Mouse (Mus musculus) hematopoietic stem cell, adult 5-6 weeks (primary cell): ENCODE measurements around the gene Klrk1. TPM values are rescaled to one million over a fixed set of nuclear protein-coding genes. Genes with fewer than 3 reads are reported as not detected.
A peak's percentile ranks its signal among the peaks of the same experiment; 100 is the strongest.
"Not testable (repeated sequence)": the region's sequence is repeated elsewhere in the genome, so short reads cannot be mapped to it uniquely, and the experiment has no call there.

Experiments
- ATAC-seq, 2 experiments: fragments of 125-278 bp in 1 of 2; replicated peaks in 1 of 2; 2 replicates each; pipeline ENCODE4 v1.8.0; 2016 to 2017; ENCODE audit warnings: inconsistent platforms in 2 of 2, mild to moderate bottlenecking in 2 of 2, moderate number of reproducible peaks in 2 of 2, low read depth in 1 of 2, moderate TSS enrichment in 1 of 2; ENCODE audit not compliant: low FRiP score in 2 of 2, poor library complexity in 2 of 2, severe bottlenecking in 2 of 2, insufficient read depth in 1 of 2, low TSS enrichment in 1 of 2
- total RNA-seq: library from RNA; stranded (forward); fragments of 172-1452, 232-1000 nt; gene quantifications from 2 replicates; pipeline ENCODE4 v1.2.3, GENCODE M21; 2017

Klrk1 gene
- 5.2 and 7.7 TPM in 2 replicates for total RNA-seq

- ATAC-seq, result no peak
Measured at GRCm38 (mm10) chr6:129623735-129624134, at the start of gene Klrk1. TSS of gene Klrk1 (minus strand) at chr6:129623864.

GRCm38 (mm10) chr6:129661301-129661700 lies 37.6 kb upstream of the Klrk1 start:
- not testable (repeated sequence) for ATAC-seq

DNA sequence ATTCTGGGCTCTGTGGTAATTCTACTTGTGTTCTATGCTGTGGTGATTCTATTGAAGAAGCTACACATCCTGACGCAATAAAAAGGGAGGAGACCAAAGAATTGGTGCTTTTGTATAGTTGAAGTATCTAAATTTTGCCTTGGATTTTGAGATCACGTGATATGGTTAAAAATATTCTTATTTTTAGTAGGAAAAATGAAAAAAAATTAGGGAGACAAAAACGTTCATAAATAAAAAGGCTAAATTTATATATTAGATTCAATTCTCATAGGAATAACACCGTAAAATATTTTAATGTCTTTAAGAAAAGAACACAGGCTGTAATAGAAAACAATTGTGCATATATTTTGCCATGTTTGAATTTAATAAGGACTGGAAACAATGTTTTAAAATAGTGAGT lies 36.9 kb upstream of the Klrk1 start, which contains the start of gene Klrc2:
Gene Klrc2 (minus strand): TSS at position 101 of the 400 bp plus-strand sequence.
- not testable (repeated sequence) for ATAC-seq

GRCm38 (mm10) chr6:129644054-129644453 lies 20.4 kb upstream of the Klrk1 start:
- ATAC-seq, result not testable (repeated sequence)

DNA sequence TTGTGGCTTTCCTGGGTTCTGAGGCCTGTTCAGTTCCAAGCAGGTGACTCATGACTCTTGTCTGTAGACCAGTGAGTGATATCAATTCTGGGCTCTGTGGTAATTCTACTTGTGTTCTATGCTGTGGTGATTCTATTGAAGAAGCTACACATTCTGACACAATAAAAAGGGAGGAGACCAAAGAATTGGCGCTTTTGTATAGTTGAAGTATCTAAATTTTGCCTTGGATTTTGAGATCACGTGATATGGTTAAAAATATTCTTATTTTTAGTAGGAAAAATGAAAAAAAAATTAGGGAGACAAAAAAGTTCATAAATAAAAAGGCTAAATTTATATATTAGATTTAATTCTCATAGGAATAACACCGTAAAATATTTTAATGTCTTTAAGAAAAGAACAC lies 19.6 kb upstream of the Klrk1 start, which contains the start of gene Klrc3:
Gene Klrc3 (minus strand): TSS at position 101 of the 400 bp plus-strand sequence.
- ATAC-seq, result not testable (repeated sequence)

GRCm38 (mm10) chr6:129631046-129631445 lies 7.4 kb upstream of the Klrk1 start:
- not testable (repeated sequence) for ATAC-seq

GRCm38 (mm10) chr6:129608372-129608771 lies 15.3 kb downstream of the Klrk1 start:
- peak; percentile 94 to 97 for ATAC-seq

DNA sequence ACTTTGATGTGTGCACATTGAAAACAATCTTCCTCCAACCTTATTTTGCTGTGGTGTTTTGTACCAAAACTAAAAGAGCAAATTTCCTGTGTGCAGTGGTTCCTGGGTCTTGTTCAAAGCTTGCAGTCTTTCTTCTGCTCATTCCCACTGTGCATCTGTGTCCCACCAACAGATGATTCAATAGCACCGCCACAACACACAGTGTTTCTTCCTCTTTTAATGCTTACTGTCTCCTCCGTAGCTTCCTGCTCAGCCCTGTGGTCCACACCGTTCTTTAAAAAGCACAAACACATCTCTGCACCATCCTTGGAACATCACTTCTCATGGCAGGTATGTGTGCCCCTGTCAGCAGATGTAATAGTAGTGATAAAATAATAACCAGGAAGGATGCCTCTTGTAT lies 32.2 kb downstream of the Klrk1 start, which contains the start of gene Klrd1:
Gene Klrd1 (plus strand): TSS at position 275 of the 400 bp plus-strand sequence.
- peak; percentile 94 to 99 for ATAC-seq

- no peak for ATAC-seq
Measured at GRCm38 (mm10) chr6:129583014-129583413, 40.6 kb downstream of the Klrk1 start.

DNA sequence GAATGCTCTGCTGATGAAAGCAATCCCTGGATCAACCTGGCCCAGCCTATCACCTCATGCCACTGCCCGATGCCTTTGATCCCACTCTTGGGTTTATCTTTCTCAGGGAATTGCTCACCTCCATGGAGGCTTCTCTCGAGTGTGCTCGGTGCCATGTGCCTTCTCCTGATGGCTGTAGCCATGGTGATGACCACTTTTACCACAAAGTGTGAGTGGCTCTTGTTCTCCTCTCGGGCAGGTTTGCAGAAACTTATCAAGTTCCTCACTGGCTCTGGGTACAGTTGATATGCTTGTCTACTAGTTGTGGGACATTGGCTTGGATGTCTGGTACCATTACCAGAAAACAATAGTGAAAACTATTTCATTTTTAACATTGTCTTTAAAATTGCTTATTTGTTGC lies 41.8 kb downstream of the Klrk1 start:
- peak; percentile 71 to 84 for ATAC-seq

- peak; percentile 63 to 78; a peak in 3 of 4 replicates for ATAC-seq
Measured at GRCm38 (mm10) chr6:129581274-129581673, 42.4 kb downstream of the Klrk1 start.

DNA sequence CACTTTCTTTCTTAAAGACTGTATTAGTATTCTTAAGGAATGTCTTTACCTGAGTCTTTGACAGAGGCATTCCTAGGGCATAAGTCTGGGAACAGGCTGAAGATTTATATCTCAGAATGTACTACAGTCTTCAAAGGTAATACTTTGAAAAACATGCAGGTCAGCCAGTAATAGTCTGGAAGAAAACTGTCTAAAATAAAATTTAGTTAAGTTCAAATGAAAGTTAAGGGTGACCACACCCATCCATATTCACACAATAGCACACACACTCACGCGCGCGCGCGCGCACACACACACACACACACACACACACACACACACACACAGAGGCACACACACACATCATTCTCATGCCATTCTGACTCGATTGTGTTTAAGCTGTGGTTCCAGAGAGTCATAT lies 46.1 kb downstream of the Klrk1 start, which contains the start of gene Klre1:
Gene Klre1 (plus strand): TSS at position 301 of the 400 bp plus-strand sequence.
- no peak for ATAC-seq

GRCm38 (mm10) chr6:129575315-129575714 lies 48.3 kb downstream of the Klrk1 start:
- peak; percentile 69 to 72; a peak in 3 of 4 replicates for ATAC-seq

DNA sequence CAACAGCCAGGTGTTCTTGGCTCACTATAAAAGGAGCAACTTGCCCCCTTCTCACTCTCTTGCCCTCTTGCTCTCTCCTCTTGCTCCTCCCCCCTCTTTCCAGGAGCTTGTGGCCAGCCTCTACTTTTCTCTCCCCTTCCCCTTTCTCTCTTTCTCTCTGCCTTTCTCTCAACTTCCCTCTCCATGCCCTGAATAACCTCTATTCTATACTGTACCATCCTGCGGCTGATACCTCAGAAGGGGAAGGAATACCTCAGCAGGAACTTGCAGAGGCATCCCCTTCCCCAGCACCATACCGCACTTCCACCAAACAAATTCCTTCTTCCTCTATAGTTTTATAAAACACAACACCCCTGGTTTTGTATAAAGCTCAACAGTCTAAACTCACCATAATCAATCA lies 58.4 kb downstream of the Klrk1 start:
- peak; percentile 32 to 64; a peak in 2 of 4 replicates for ATAC-seq

Other genes with a start within 250 kb of the Klrk1 start
- 0.25 TPM in 1 of 2 replicates, not detected in the other for gene Clec12b, start 238.0 kb downstream of the Klrk1 start, total RNA-seq
- gene Clec1b, start 226.6 kb downstream of the Klrk1 start, total RNA-seq, result 1.6 and 6.3 TPM in 2 replicates
- gene Clec9a, start 215.0 kb downstream of the Klrk1 start, total RNA-seq, result 0.50 and 1.0 TPM in 2 replicates
- gene Clec1a, start 171.9 kb downstream of the Klrk1 start, total RNA-seq, result 9.8 and 12.4 TPM in 2 replicates
- 0.55 and 6.5 TPM in 2 replicates for gene Olr1, start 116.7 kb downstream of the Klrk1 start, total RNA-seq
- gene Tmem52b, start 111.3 kb downstream of the Klrk1 start, total RNA-seq, result not detected in 2 replicates
- 147 and 152 TPM in 2 replicates for gene Gabarapl1, start 90.7 kb downstream of the Klrk1 start, total RNA-seq
- 0.31 TPM in 1 of 2 replicates, not detected in the other for gene Klre1, start 46.0 kb downstream of the Klrk1 start, total RNA-seq
- gene Klrd1, start 32.1 kb downstream of the Klrk1 start, total RNA-seq, result 2.4 and 9.5 TPM in 2 replicates
- gene Klrc3, start 19.5 kb upstream of the Klrk1 start, total RNA-seq, result not detected in 2 replicates
- 0.40 and 1.2 TPM in 2 replicates for gene Klrc2, start 36.8 kb upstream of the Klrk1 start, total RNA-seq
- gene Klrc1, start 55.1 kb upstream of the Klrk1 start, total RNA-seq, result 1.0 and 3.1 TPM in 2 replicates
- not detected in 2 replicates for gene Klri1, start 93.3 kb upstream of the Klrk1 start, total RNA-seq
- gene Klri2, start 116.6 kb upstream of the Klrk1 start, total RNA-seq, result 0.15 and 0.38 TPM in 2 replicates
- not detected in 2 replicates for gene Gm156, start 160.4 kb upstream of the Klrk1 start, total RNA-seq
- gene Gm17631, start 238.8 kb upstream of the Klrk1 start, total RNA-seq, result not detected in 2 replicates